Mouse (Mus musculus) hindbrain, embryonic 15.5 days (tissue): ENCODE data around the gene Fzd9. TPM values are rescaled to one million over a fixed set of nuclear protein-coding genes. Genes with fewer than 3 reads are reported as not detected.
A peak's percentile ranks its signal among the peaks of the same experiment; 100 is the strongest.
"Not testable (repeated sequence)": the region's sequence is repeated elsewhere in the genome, so short reads cannot be mapped to it uniquely, and the experiment has no call there.

Experiments used
- ATAC-seq: fragments of 200-750 bp; cut with Nextera tagmentation; 2 replicates; pipeline ENCODE4 v1.8.0; 2017; ENCODE audit warnings: low read depth, moderate number of reproducible peaks, moderate TSS enrichment; ENCODE audit not compliant: low FRiP score
- H3K27ac ChIP-seq: fragments of 300-500 bp; sonication (generic); replicated peaks from 2 replicates; pipeline ENCODE4 v1.5.1; 2015; ENCODE audit warnings: mild to moderate bottlenecking, inconsistent platforms
- H3K27me3 ChIP-seq: fragments of 300-500 bp; sonication (generic); 2 replicates; pipeline ENCODE4 v1.6.1; 2015; ENCODE audit warnings: control low read depth, inconsistent platforms
- H3K36me3 ChIP-seq: fragments of 300-500 bp; sonication (generic); 2 replicates; pipeline ENCODE4 v1.6.1; 2015; ENCODE audit warnings: control low read depth, inconsistent platforms
- H3K4me1 ChIP-seq: fragments of 300-500 bp; sonication (generic); replicated peaks from 2 replicates; pipeline ENCODE4 v1.6.1; 2015; ENCODE audit warnings: control low read depth, inconsistent platforms
- H3K4me2 ChIP-seq: fragments of 300-500 bp; sonication (generic); 2 replicates; pipeline ENCODE4 v1.6.1; 2015; ENCODE audit warnings: moderate library complexity, mild to moderate bottlenecking, inconsistent platforms
- H3K4me3 ChIP-seq: fragments of 300-500 bp; sonication (generic); 2 replicates; pipeline ENCODE4 v1.5.1; 2015; ENCODE audit warnings: mild to moderate bottlenecking, inconsistent platforms
- H3K9ac ChIP-seq: fragments of 300-500 bp; sonication (generic); 2 replicates; pipeline ENCODE4 v1.6.1; 2015; ENCODE audit warnings: inconsistent platforms
- H3K9me3 ChIP-seq: fragments of 300-500 bp; sonication (generic); 2 replicates; pipeline ENCODE4 v1.6.1; 2016; ENCODE audit warnings: control low read depth, inconsistent platforms
- WGBS: fragments of 180-500 bp; shearing (Covaris S2); methylation state at CpG from one replicate; pipeline ENCODE4 v1.1.7; 2015; 5-methylcytosine and 5-hydroxymethylcytosine counted together
- polyA plus RNA-seq: library from polyadenylated mRNA; unstranded; fragments of >200 nt; fragmentation: Nextera tagmentation; extraction: Ambion mirVana; gene quantifications from 2 replicates; pipeline ENCODE4 v1.2.1, GENCODE M21; 2015

The Fzd9 gene
- polyA plus RNA-seq, 1 experiment from 2014 or later = 20.9 TPM

DNA sequence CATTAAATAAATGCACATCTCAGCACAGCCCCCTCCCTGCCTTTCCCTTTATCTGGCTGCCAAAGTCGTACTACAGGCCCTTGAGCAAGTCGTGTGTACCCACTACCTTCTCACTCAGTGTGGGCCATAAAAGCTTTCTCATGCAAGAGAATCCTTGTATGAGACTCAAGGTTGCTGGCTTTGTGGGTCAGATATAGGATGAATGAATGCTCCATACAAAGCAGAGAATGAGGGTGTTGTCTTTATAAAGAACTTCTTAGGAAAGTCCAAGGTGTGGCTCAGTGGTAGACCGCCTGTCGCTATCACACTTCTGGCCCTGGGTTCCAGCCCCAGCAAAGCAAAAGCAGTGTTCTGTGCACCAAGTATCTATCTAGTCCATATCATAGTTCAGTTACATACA, 4.5 kb downstream of the Fzd9 start:
- peak overlapping the region; percentile 95 for H3K4me2 ChIP-seq
- WGBS = 55% methylated on average over 4 of the region's 4 CpGs

GRCm38 (mm10) chr5:135243166-135243565, 7.9 kb downstream of the Fzd9 start:
- H3K36me3 ChIP-seq = peaks cover 76% of the 10 kb centered on the region
- no peaks in the 10 kb centered on the region; the same call in 1 of the 2 replicates for H3K4me1 ChIP-seq
- no peak for ATAC-seq
- no peaks in the 10 kb centered on the region for H3K9me3 ChIP-seq
- H3K4me3 ChIP-seq = no peak overlapping the region
- no peak overlapping the region for H3K27ac ChIP-seq
- no peak overlapping the region for H3K4me2 ChIP-seq
- H3K27me3 ChIP-seq = no peaks in the 10 kb centered on the region
- H3K9ac ChIP-seq = no peak overlapping the region
- 88% methylated on average over 1 of the region's 1 CpGs for WGBS

More for the DNA sequence above, 4.5 kb downstream of the Fzd9 start:
- ATAC-seq = no peak
- peaks cover 50% of the 10 kb centered on the region for H3K36me3 ChIP-seq
- H3K9ac ChIP-seq = no peak overlapping the region
- H3K9me3 ChIP-seq = no peaks in the 10 kb centered on the region
- peaks cover 26% of the 10 kb centered on the region for H3K4me1 ChIP-seq
- H3K4me3 ChIP-seq = no peak overlapping the region
- H3K27me3 ChIP-seq = peaks cover 8% of the 10 kb centered on the region
- no peak overlapping the region for H3K27ac ChIP-seq

DNA sequence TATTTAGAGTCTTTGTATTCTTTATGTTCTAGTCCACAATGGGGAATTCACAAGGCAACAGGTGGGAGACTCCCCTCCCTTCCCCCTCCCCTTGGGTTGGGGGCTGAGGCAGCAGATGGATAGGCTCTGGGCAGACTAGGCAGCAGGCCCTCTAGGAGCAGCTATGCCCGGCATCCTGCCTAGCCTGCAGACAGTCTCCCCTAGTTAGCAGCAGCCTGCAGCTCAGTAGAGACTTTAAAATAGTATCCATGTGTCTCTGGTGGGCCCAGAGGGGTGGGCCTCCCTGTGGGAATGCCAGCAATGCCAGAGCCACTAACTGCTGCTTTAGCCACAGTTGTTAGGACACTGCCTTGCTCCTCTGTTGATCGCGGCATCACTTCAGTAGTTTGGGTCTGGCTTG, 8.4 kb downstream of the Fzd9 start:
- Histone ChIP-seq H3K4me1 (no peaks in the 10 kb centered on the region; the same call in 1 of the 2 replicates), H3K4me2 (no peak overlapping the region), H3K27ac (no peak overlapping the region), H3K4me3 (no peak overlapping the region), H3K9me3 (no peaks in the 10 kb centered on the region), H3K36me3 (peaks cover 81% of the 10 kb centered on the region), H3K27me3 (no peaks in the 10 kb centered on the region), H3K9ac (no peak overlapping the region)
- WGBS = 85% methylated on average over 3 of the region's 3 CpGs
- no peak for ATAC-seq

DNA sequence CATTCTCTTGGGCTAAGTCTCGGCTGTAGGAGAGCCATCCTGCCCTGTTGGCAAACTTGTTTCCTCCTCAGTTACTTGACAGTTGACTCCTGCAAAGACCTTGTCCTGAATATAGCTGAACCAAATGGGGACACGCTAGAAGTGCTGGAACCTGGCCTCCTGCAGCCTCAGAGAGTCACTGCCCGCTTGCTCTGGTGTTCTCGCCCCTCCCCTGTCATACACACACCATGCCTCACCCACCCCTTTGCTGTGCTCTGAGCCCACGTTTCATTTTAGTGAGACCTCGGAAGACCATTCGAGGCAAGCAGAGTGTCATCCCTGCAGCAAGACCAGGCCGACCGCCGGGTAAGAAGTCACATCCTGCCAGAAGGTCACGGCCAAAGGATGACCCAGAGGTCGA, 8.9 kb downstream of the Fzd9 start:
- Histone ChIP-seq H3K9me3 (no peaks in the 10 kb centered on the region), H3K4me1 (no peaks in the 10 kb centered on the region), H3K4me3 (no peak overlapping the region), H3K4me2 (no peak overlapping the region), H3K9ac (no peak overlapping the region), H3K27me3 (no peaks in the 10 kb centered on the region), H3K27ac (no peak overlapping the region), H3K36me3 (peaks cover 86% of the 10 kb centered on the region)
- ATAC-seq = no peak
- WGBS = 72% methylated on average over 12 of the region's 12 CpGs

- H3K36me3 ChIP-seq = peaks cover 86% of the 10 kb centered on the region
- ATAC-seq = no peak
- no peak overlapping the region for H3K4me2 ChIP-seq
- 74% methylated on average over 1 of the region's 1 CpGs for WGBS
- H3K27ac ChIP-seq = no peak overlapping the region
- H3K9me3 ChIP-seq = no peaks in the 10 kb centered on the region
- H3K4me3 ChIP-seq = no peak overlapping the region
- no peaks in the 10 kb centered on the region for H3K27me3 ChIP-seq
- no peak overlapping the region for H3K9ac ChIP-seq
- H3K4me1 ChIP-seq = no peaks in the 10 kb centered on the region
Observed at GRCm38 (mm10) chr5:135241474-135241873, 9.6 kb downstream of the Fzd9 start.

- 76% methylated on average over 2 of the region's 2 CpGs for WGBS
- no peak for ATAC-seq
- no peak overlapping the region for H3K4me3 ChIP-seq
- no peak overlapping the region for H3K4me2 ChIP-seq
- peaks cover 80% of the 10 kb centered on the region for H3K36me3 ChIP-seq
- H3K9ac ChIP-seq = no peak overlapping the region
- H3K27ac ChIP-seq = no peak overlapping the region
- H3K9me3 ChIP-seq = no peaks in the 10 kb centered on the region
- no peaks in the 10 kb centered on the region for H3K4me1 ChIP-seq
- H3K27me3 ChIP-seq = no peaks in the 10 kb centered on the region
Observed at GRCm38 (mm10) chr5:135238832-135239231, 12.2 kb downstream of the Fzd9 start.

DNA sequence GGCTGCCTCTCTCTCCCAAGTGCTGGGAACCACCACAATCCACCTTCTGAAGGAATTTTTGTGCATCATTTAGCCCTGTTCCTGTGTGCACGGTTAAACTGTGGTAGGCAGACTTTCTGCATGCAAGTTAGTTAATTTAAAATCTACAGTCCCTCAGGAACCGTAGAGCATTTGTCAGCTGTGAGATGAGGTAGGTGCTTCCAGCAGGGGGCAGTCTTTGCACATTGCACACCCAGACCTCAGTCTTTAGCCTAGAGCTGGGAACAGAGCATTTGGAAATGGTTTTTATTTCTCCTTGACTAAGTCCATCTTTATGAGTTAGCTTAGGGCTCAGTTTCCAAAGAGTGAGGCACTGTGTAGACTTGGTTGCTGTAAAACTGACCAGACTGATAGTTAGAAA, 14.5 kb downstream of the Fzd9 start:
- no peaks in the 10 kb centered on the region for H3K4me1 ChIP-seq
- no peak overlapping the region for H3K27ac ChIP-seq
- no peak for ATAC-seq
- no peak overlapping the region for H3K9ac ChIP-seq
- no peak overlapping the region for H3K4me3 ChIP-seq
- 37% methylated on average over 2 of the region's 2 CpGs for WGBS
- H3K36me3 ChIP-seq = peaks cover 83% of the 10 kb centered on the region
- no peaks in the 10 kb centered on the region for H3K27me3 ChIP-seq
- H3K4me2 ChIP-seq = no peak overlapping the region
- no peaks in the 10 kb centered on the region for H3K9me3 ChIP-seq

- no peak for ATAC-seq
- Histone ChIP-seq H3K36me3 (peaks cover 85% of the 10 kb centered on the region), H3K4me1 (no peaks in the 10 kb centered on the region), H3K27me3 (no peaks in the 10 kb centered on the region), H3K4me3 (no peak overlapping the region), H3K27ac (no peak overlapping the region), H3K9ac (no peak overlapping the region), H3K9me3 (no peaks in the 10 kb centered on the region), H3K4me2 (no peak overlapping the region)
- WGBS = 86% methylated on average over 8 of the region's 8 CpGs
Observed at GRCm38 (mm10) chr5:135233166-135233920, 17.7 kb downstream of the Fzd9 start.

DNA sequence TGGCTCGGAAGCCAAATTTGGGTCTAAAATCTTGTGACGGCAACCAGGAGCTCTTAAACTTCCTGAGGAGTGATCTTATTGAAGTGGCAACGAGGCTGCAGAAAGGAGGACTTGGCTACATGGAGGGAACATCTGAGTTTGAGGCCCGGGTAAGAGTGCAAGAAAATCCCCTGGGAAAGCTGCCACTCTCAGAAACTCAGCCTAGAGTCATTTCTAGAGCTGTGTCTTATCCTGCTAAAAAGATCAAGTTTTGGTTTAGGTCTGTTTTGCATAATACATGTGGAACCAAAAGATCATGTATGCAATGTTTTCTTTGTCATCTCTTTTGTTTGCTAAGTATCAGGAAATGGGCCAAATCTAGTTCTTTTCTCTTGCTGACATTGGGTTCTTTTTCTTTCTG, 20.8 kb downstream of the Fzd9 start:
- no peak overlapping the region for H3K27ac ChIP-seq
- H3K4me2 ChIP-seq = no peak overlapping the region
- no peaks in the 10 kb centered on the region for H3K4me1 ChIP-seq
- H3K4me3 ChIP-seq = no peak overlapping the region
- H3K9ac ChIP-seq = no peak overlapping the region
- no peak for ATAC-seq
- H3K27me3 ChIP-seq = no peaks in the 10 kb centered on the region
- WGBS = 93% methylated on average over 4 of the region's 4 CpGs
- H3K9me3 ChIP-seq = no peaks in the 10 kb centered on the region
- H3K36me3 ChIP-seq = peaks cover 84% of the 10 kb centered on the region

DNA sequence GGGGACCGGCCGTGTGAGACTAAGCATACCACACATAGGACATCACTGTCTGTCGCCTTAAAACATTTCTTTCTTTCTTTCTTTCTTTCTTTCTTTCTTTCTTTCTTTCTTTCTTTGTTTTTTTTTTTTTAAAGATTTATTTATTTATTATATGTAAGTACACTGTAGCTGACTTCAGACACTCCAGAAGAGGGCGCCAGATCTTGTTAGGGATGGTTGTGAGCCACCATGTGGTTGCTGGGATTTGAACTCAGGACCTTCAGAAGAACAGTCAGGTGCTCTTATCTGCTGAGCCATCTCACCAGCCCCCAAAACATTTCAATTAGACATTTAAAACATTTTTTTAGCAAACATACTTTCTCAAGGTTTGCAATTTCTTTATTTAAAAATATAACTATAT, 25.2 kb downstream of the Fzd9 start:
- WGBS = 98% methylated on average over 4 of the region's 4 CpGs
- not testable (repeated sequence) for H3K27ac ChIP-seq, H3K4me2 ChIP-seq, H3K4me1 ChIP-seq, H3K9me3 ChIP-seq, H3K9ac ChIP-seq, H3K4me3 ChIP-seq, ATAC-seq, H3K27me3 ChIP-seq
- peaks cover 76% of the 10 kb centered on the region for H3K36me3 ChIP-seq

GRCm38 (mm10) chr5:135224169-135224568, 26.9 kb downstream of the Fzd9 start:
- 92% methylated on average over 3 of the region's 3 CpGs for WGBS
- H3K36me3 ChIP-seq = peaks cover 67% of the 10 kb centered on the region
- H3K4me2 ChIP-seq = no peak overlapping the region
- H3K27me3 ChIP-seq = no peaks in the 10 kb centered on the region
- H3K9ac ChIP-seq = no peak overlapping the region
- no peak for ATAC-seq
- no peaks in the 10 kb centered on the region for H3K9me3 ChIP-seq
- H3K4me3 ChIP-seq = no peak overlapping the region
- H3K4me1 ChIP-seq = no peaks in the 10 kb centered on the region
- no peak overlapping the region for H3K27ac ChIP-seq

DNA sequence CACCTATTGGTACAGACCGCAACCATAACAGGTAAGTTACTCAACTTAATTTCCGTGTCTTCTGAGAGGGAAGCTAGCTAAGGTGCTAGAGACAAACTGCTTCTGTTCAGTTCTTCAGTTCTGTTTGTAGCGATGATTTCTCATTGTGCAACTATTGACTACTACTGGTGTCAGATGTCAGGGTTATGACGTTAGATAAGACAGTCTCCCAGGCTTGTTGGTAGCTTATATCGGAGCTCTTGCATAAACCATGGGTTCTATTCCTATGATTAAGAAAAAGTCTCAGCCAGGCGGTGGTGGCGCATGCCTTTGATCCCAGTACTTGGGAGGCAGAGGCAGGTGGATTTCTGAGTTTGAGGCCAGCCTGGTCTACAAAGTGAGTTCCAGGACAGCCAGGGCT, 29.0 kb downstream of the Fzd9 start:
- peaks cover 69% of the 10 kb centered on the region for H3K36me3 ChIP-seq

DNA sequence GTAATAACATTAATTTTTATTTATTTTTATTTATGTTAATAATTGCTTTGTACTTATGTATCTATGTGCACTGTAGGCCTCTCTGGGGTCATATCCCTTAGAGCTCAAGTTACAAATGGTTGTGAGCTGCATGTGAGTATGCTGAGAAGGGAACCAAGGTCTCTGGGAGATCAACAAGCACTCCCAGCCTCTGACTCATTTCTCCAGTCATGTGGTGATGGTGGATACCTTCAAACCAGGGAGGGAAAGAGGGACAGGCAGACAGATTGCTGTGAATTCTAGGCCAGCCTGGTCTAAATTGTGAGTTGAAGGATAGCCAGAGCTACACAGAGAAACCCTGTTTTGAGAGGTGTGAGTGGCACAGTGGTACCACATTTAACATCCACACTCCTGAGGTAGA, 30.1 kb downstream of the Fzd9 start:
- H3K9ac ChIP-seq = no peak overlapping the region
- no peaks in the 10 kb centered on the region for H3K27me3 ChIP-seq
- no peak overlapping the region for H3K4me3 ChIP-seq

More for the DNA sequence above, 29.0 kb downstream of the Fzd9 start:
- H3K9ac ChIP-seq = no peak overlapping the region
- no peaks in the 10 kb centered on the region for H3K9me3 ChIP-seq
- no peaks in the 10 kb centered on the region for H3K27me3 ChIP-seq
- H3K4me3 ChIP-seq = no peak overlapping the region
- no peak overlapping the region for H3K4me2 ChIP-seq
- WGBS = 96% methylated on average over 7 of the region's 7 CpGs
- no peaks in the 10 kb centered on the region for H3K4me1 ChIP-seq
- no peak overlapping the region for H3K27ac ChIP-seq
- no peak for ATAC-seq

More for the DNA sequence above, 30.1 kb downstream of the Fzd9 start:
- H3K4me1 ChIP-seq = no peaks in the 10 kb centered on the region
- H3K9me3 ChIP-seq = no peaks in the 10 kb centered on the region
- H3K36me3 ChIP-seq = peaks cover 70% of the 10 kb centered on the region
- no peak for ATAC-seq
- no peak overlapping the region for H3K27ac ChIP-seq
- H3K4me2 ChIP-seq = no peak overlapping the region
